Mouse (Mus musculus) spleen, adult 2 months (tissue): ENCODE data around the gene Gm20388.

ENCODE experiments used
- CTCF ChIP-seq: fragments of 200-500 bp; IDR thresholded peaks from 2 replicates; pipeline ENCODE4 v1.5.1; 2011; ENCODE audit warnings: mild to moderate bottlenecking, inconsistent platforms; ENCODE audit not compliant: insufficient read depth, insufficient read length, insufficient replicate concordance; ENCODE audit errors: extremely low read depth
- POLR2A ChIP-seq: fragments of 200-500 bp; IDR thresholded peaks from 2 replicates; pipeline ENCODE4 v1.6.1; 2011; ENCODE audit warnings: low read depth, low read length, inconsistent platforms

GRCm38 (mm10) chr8:120256958-120257357 is 346.3 kb downstream of the Gm20388 start:
- no peak for TF ChIP-seq CTCF
- no peak for TF ChIP-seq POLR2A
